Mouse (Mus musculus): ENCODE measurements at regions not wholly inside any gene's neighbourhood (a gene's known extent, or its start where the extent isn't known, plus 50 kb on each side); places are given as distances from the start of the nearest gene placed in this dataset.

DNA sequence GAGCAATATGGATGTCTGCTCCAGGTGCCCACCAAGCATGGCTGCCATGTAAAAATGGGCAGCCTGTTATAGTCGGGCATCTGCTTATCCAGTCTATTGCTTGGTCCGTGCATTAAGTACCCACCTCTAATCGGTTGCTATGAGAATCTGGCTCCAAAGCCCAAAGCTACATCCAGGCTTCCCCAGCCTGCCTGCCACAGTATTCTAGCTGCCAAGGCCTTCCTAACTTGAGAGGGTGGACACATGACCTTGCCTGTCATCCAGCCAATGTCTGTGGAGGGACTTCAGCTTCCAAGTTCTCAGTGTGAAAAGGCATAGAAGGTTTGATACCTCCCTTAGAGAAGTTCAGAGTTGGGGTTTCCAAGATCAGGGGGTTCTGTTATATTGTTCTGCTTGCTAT is 75.6 kb upstream of the Epb41l3 start:
- Histone ChIP-seq H3K27me3 (replicated peaks) (no peaks in the 10 kb centered on the region), H3K9ac (ENCODE audit: insufficient read depth, low read depth) (no peak overlapping the region), H3K4me1 (ENCODE audit: control insufficient read depth in 1 of 2, insufficient read depth in 2 of 2) (no peaks in the 10 kb centered on the region), H3K4me2 (ENCODE audit: insufficient read depth, low read depth, poor library complexity, severe bottlenecking) (no peak overlapping the region), H3K4me3 (replicated peaks in 1 of 3; ENCODE audit: low read depth in 2 of 3, low read length in 2 of 3, poor library complexity in 1 of 3) (no peak overlapping the region), H3K79me2 (replicated peaks; ENCODE audit: control insufficient read depth, extremely low read depth, insufficient read depth, poor library complexity, severe bottlenecking) (no peaks in the 10 kb centered on the region), H3K36me3 (replicated peaks in 1 of 2; ENCODE audit: control insufficient read depth in 1 of 2, insufficient read depth in 1 of 2, low read length in 1 of 2) (no peaks in the 10 kb centered on the region), H3K9me3 (replicated peaks; ENCODE audit: low read length) (peaks cover 65% of the 10 kb centered on the region), H3K27ac (ENCODE audit: insufficient read depth, low read depth) (no peak overlapping the region)
- dilution Hi-C loops (cut with MboI; ENCODE audit: extremely low pct_ligation_motif_present, extremely low pct_unique_long_range_greater_than_20kb, low sequenced_read_pairs) (no loop called here), in situ Hi-C loops (cut with MboI; ENCODE audit: low pct_ligation_motif_present, low pct_unique_long_range_greater_than_20kb, low sequenced_read_pairs) (no loop called here)
- no peak for TF ChIP-seq PAX5 (IDR thresholded peaks at IDR 0.05; ENCODE audit: low read length)
- no peak for TF ChIP-seq POLR2AphosphoS2 (IDR thresholded peaks at IDR 0.05; ENCODE audit: low read depth, low read length)
- TF ChIP-seq KAT2A (IDR thresholded peaks at IDR 0.05; ENCODE audit: insufficient replicate concordance, low read length) = no peak
- no peak for TF ChIP-seq GABPA (IDR thresholded peaks at IDR 0.05; ENCODE audit: insufficient replicate concordance, low read depth, low read length)
- TF ChIP-seq USF2 (conservative IDR thresholded peaks at IDR 0.05; ENCODE audit: low read depth, low read length) = no peak
- no peak for TF ChIP-seq JUND (conservative IDR thresholded peaks at IDR 0.05; ENCODE audit: low read depth, low read length)
- TF ChIP-seq RAD21 (IDR thresholded peaks at IDR 0.05; ENCODE audit: low read depth, low read length) = no peak
- no peak for TF ChIP-seq MEF2A (IDR thresholded peaks at IDR 0.05; ENCODE audit: borderline replicate concordance, low read depth, low read length)
- no peak for TF ChIP-seq E2F4 (IDR thresholded peaks at IDR 0.05; ENCODE audit: insufficient replicate concordance, low read depth, low read length)
- no peak for TF ChIP-seq NELFE (IDR thresholded peaks at IDR 0.05; ENCODE audit: low read depth, low read length)
- TF ChIP-seq POLR2A (IDR thresholded peaks at IDR 0.05; ENCODE audit: low read depth, low read length) = no peak
- TF ChIP-seq JUN (IDR thresholded peaks at IDR 0.05; ENCODE audit: insufficient read depth, low read depth, low read length) = no peak
- TF ChIP-seq RCOR1 (conservative IDR thresholded peaks at IDR 0.05; ENCODE audit: low read depth, low read length) = no peak
- no peak for DNase-seq (ENCODE audit: extremely low read depth)

GRCm38 (mm10) chr17:69004051-69004450 is 71.4 kb upstream of the Epb41l3 start:
- Histone ChIP-seq H3K4me3 (replicated peaks in 1 of 3; ENCODE audit: low read depth in 2 of 3, low read length in 2 of 3, poor library complexity in 1 of 3) (no peak overlapping the region), H3K27me3 (replicated peaks) (no peaks in the 10 kb centered on the region), H3K36me3 (replicated peaks in 1 of 2; ENCODE audit: control insufficient read depth in 1 of 2, insufficient read depth in 1 of 2, low read length in 1 of 2) (no peaks in the 10 kb centered on the region), H3K4me1 (ENCODE audit: control insufficient read depth in 1 of 2, insufficient read depth in 2 of 2) (no peaks in the 10 kb centered on the region), H3K4me2 (ENCODE audit: insufficient read depth, low read depth, poor library complexity, severe bottlenecking) (no peak overlapping the region), H3K9ac (ENCODE audit: insufficient read depth, low read depth) (no peak overlapping the region), H3K9me3 (replicated peaks; ENCODE audit: low read length) (peaks cover 77% of the 10 kb centered on the region), H3K27ac (ENCODE audit: insufficient read depth, low read depth) (no peak overlapping the region), H3K79me2 (replicated peaks; ENCODE audit: control insufficient read depth, extremely low read depth, insufficient read depth, poor library complexity, severe bottlenecking) (no peaks in the 10 kb centered on the region)
- dilution Hi-C loops (cut with MboI; ENCODE audit: extremely low pct_ligation_motif_present, extremely low pct_unique_long_range_greater_than_20kb, low sequenced_read_pairs) (no loop called here), in situ Hi-C loops (cut with MboI; ENCODE audit: low pct_ligation_motif_present, low pct_unique_long_range_greater_than_20kb, low sequenced_read_pairs) (no loop called here)
- DNase-seq (ENCODE audit: extremely low read depth) = no peak
- TF ChIP-seq KAT2A (IDR thresholded peaks at IDR 0.05; ENCODE audit: insufficient replicate concordance, low read length) (no peak), HCFC1 (IDR thresholded peaks at IDR 0.05; ENCODE audit: low read depth, low read length) (no peak), ZKSCAN1 (IDR thresholded peaks at IDR 0.05; ENCODE audit: borderline replicate concordance, low read depth, low read length) (no peak), CHD1 (IDR thresholded peaks at IDR 0.05; ENCODE audit: low read depth, low read length) (no peak), E2F4 (IDR thresholded peaks at IDR 0.05; ENCODE audit: insufficient replicate concordance, low read depth, low read length) (no peak), JUN (IDR thresholded peaks at IDR 0.05; ENCODE audit: insufficient read depth, low read depth, low read length) (no peak), RCOR1 (conservative IDR thresholded peaks at IDR 0.05; ENCODE audit: low read depth, low read length) (no peak), USF1 (IDR thresholded peaks at IDR 0.05; ENCODE audit: low read depth, low read length) (no peak), POLR2A (IDR thresholded peaks at IDR 0.05; ENCODE audit: low read depth, low read length) (no peak), TCF12 (IDR thresholded peaks at IDR 0.05; ENCODE audit: low read depth, low read length) (no peak), EP300 (IDR thresholded peaks at IDR 0.05; ENCODE audit: low read length) (no peak), USF2 (conservative IDR thresholded peaks at IDR 0.05; ENCODE audit: low read depth, low read length) (no peak), GABPA (IDR thresholded peaks at IDR 0.05; ENCODE audit: insufficient replicate concordance, low read depth, low read length) (no peak), RAD21 (IDR thresholded peaks at IDR 0.05; ENCODE audit: low read depth, low read length) (no peak), NELFE (IDR thresholded peaks at IDR 0.05; ENCODE audit: low read depth, low read length) (no peak)
